Mouse (Mus musculus) cerebellum, adult 8-10 months (tissue): ENCODE data around the gene Vmn1r157.
"Not testable (repeated sequence)": the region's sequence is repeated elsewhere in the genome, so short reads cannot be mapped to it uniquely, and the experiment has no call there.

Experiments
- DNase-seq: peaks from one replicate; pipeline ENCODE4 v3.0.0; 2022

Vmn1r157 gene

DNA sequence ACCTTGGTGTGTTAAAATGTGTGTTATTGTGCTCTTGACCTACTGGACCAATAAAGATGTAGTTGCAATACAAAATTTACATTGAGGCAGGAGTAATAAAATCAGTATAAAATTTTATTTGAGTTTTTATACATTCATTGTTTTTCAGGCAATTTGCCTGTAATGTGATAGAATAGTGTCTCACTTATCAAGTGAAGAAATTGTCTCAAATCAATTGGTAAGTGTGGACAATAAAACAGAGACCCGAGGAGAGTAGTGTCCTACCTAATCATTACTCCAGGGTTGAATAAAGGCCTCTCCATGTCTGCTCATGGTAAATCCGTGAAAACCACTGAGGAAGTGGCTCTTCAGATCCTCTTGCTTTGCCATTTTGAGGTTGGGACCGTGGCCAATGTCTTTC is at the start of gene Vmn1r157:
TSS of gene Vmn1r157 (plus strand) at position 301 of the 400 bp plus-strand sequence.
- DNase-seq, result not testable (repeated sequence)

- not testable (repeated sequence) for DNase-seq
Measured at GRCm38 (mm10) chr7:22719610-22720009, 41.9 kb upstream of the Vmn1r157 start, which contains the start of gene Gm4567. Gene Gm4567, minus strand, starts transcription at chr7:22719710.

GRCm38 (mm10) chr7:22775981-22776380 is 14.5 kb downstream of the Vmn1r157 start:
- DNase-seq, result not testable (repeated sequence)

DNA sequence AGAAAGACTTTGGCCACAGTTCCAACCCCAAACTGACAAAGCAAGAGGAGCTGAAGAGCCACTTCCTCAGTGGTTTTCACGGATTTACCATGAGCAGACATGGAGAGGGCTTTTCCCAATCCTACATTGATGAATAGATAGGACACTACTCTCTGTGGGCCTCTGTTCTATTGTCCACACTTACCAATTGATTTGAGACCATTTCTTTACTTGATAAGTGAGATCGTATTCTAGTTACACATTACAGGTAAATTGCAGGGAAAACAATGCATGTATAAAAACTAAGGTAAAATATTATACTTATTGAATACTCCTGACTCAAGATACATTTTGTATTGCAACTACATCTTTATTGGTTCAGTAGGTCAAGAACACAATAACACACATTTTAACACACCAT is 29.2 kb downstream of the Vmn1r157 start, which contains the start of gene Vmn1r158:
TSS of gene Vmn1r158 (minus strand) at position 101 of the 400 bp plus-strand sequence.
- DNase-seq, result not testable (repeated sequence)
